Mouse (Mus musculus) midbrain, embryonic 16.5 days (tissue): ENCODE data around the gene Epb42. TPM values are rescaled to one million over a fixed set of nuclear protein-coding genes. Genes with fewer than 3 reads are reported as not detected.
"Not testable (repeated sequence)": the region's sequence is repeated elsewhere in the genome, so short reads cannot be mapped to it uniquely, and the experiment has no call there.

Experiments used
- ATAC-seq: fragments of 200-750 bp; cut with Nextera tagmentation; 2 replicates; pipeline ENCODE4 v1.8.0; 2017; ENCODE audit warnings: moderate TSS enrichment
- H3K27ac ChIP-seq: fragments of 300-500 bp; sonication (generic); 2 replicates; pipeline ENCODE4 v1.5.1; 2014; ENCODE audit warnings: mild to moderate bottlenecking, low read length, mixed read lengths
- H3K27me3 ChIP-seq: fragments of 300-500 bp; sonication (generic); 2 replicates; pipeline ENCODE4 v1.6.1; 2014; ENCODE audit warnings: low read depth, low read length, mixed read lengths; ENCODE audit not compliant: control insufficient read depth, insufficient read depth
- H3K36me3 ChIP-seq: fragments of 300-500 bp; sonication (generic); 2 replicates; pipeline ENCODE4 v1.6.1; 2014; ENCODE audit warnings: mild to moderate bottlenecking, low read length, moderate library complexity, mixed read lengths; ENCODE audit not compliant: control insufficient read depth, insufficient read depth
- H3K4me1 ChIP-seq: fragments of 300-500 bp; sonication (generic); 2 replicates; pipeline ENCODE4 v1.6.1; 2014; ENCODE audit warnings: mild to moderate bottlenecking, low read length, mixed read lengths; ENCODE audit not compliant: control insufficient read depth, insufficient read depth
- H3K4me2 ChIP-seq: fragments of 300-500 bp; sonication (generic); 2 replicates; pipeline ENCODE4 v1.6.1; 2014; ENCODE audit warnings: mild to moderate bottlenecking, low read length, mixed read lengths
- H3K4me3 ChIP-seq: fragments of 300-500 bp; sonication (generic); 2 replicates; pipeline ENCODE4 v1.5.1; 2014; ENCODE audit warnings: low read depth, mild to moderate bottlenecking, low read length, moderate library complexity, mixed read lengths
- H3K9ac ChIP-seq: fragments of 300-500 bp; sonication (generic); 2 replicates; pipeline ENCODE4 v1.6.1; 2014; ENCODE audit warnings: low read depth, low read length, mixed read lengths
- H3K9me3 ChIP-seq: fragments of 300-500 bp; sonication (generic); replicated peaks from 2 replicates; pipeline ENCODE4 v1.6.1; 2014; ENCODE audit warnings: mild to moderate bottlenecking, low read length, mixed read lengths; ENCODE audit not compliant: control insufficient read depth, poor library complexity, severe bottlenecking
- WGBS: fragments of 180-500 bp; shearing (Covaris S2); extraction: QIAGEN DNeasy Blood & Tissue Kit; methylation state at CpG from one replicate; pipeline ENCODE4 v1.1.7; 2014; 5-methylcytosine and 5-hydroxymethylcytosine counted together
- polyA plus RNA-seq: library from polyadenylated mRNA; unstranded; fragments of >200 nt; fragmentation: Nextera tagmentation; extraction: Ambion mirVana; gene quantifications from 2 replicates; pipeline ENCODE4 v1.2.1, GENCODE M21; 2015

Gene Epb42
- polyA plus RNA-seq, 1 experiment from 2014 or later = 0.25 TPM

DNA sequence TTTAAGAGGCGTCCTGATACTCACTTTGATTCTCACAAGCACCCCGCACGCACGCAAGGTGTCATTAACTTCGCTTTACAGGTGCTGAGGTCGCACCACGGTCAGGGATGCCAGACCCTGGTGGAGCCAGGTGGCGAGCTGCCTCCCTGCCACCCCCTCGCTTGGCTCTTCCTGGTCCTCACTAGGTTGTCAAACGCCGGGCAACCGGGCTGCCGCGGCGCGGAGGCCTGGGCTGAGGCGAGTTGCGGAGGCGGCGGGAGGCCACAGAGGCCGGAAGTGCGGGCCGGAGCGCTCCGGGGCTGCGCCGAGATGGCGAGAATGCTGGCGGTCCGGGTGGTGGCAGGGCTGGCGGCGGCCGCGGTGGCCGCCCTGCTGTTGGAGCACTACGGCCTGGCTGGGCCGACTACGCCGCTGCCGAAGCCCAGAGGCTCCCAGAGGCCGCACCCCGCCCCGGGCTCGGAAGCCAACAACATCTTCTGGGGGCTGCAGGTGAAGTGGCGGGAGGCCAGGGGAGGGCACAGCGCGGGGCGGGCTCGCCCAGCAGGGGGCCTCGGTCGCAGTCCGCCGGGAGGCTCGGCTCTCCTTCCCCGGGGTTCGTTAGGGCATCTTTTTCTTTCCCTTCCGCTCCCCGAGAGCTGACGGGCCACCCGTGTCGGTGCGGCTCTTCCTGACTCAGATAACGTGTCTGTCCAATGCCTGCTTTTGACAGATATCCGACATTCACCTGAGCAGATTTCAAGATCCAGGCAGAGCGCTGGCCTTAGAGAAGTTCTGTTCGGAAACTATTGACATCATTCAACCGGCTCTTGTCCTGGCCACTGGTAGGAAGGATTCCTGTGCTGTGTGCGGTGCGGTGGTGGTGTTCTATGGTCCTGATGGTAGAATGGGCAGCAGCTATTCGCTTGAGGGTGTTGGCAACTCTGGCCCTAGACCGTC is 59.6 kb downstream of the Epb42 start, which contains the start of gene Tmem62:
Gene Tmem62, plus strand, starts transcription at position 28 of the 936 bp plus-strand sequence.
- 0 out of 2 replicates have a peak, but pooled peaks cover 2% of the 10 kb centered on the region for H3K36me3 ChIP-seq
- H3K4me1 ChIP-seq = peaks cover 13% of the 10 kb centered on the region
- no peaks in the 10 kb centered on the region for H3K9me3 ChIP-seq
- H3K4me2 ChIP-seq = peak within 1 kb of the TSS; percentile 74
- H3K27ac ChIP-seq = peak within 1 kb of the TSS; percentile 90
- H3K4me3 ChIP-seq = peak within 1 kb of the TSS; percentile 63
- ATAC-seq = peak; percentile 81
- no peaks in the 10 kb centered on the region for H3K27me3 ChIP-seq
- under 1% methylated on average over 67 of the region's 71 CpGs for WGBS
- peak within 1 kb of the TSS; percentile 93 for H3K9ac ChIP-seq

DNA sequence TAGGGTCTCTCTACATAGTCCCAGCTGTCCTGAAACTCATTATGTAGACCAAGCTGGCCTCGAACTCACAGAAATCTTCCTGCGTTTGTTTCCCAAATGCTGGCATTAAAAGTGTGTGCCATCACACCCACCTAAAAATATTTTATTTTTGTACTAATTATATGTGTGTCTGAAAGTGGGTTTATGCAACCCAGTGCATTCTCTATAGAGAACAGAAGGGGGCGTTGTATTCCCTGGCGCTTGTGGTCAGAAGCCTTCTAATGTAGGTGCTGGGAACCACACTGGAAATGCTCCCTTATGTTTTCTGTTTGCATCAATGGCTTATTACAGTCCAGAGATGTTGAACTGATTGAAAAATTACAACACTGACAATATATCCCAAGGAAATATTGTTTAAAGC is 60.6 kb downstream of the Epb42 start:
- Histone ChIP-seq H3K4me3 (no peak overlapping the region; the same call in 1 of the 2 replicates), H3K9ac (no peak overlapping the region), H3K27me3 (no peaks in the 10 kb centered on the region), H3K27ac (no peak overlapping the region), H3K4me1 (peaks cover 13% of the 10 kb centered on the region), H3K9me3 (no peaks in the 10 kb centered on the region), H3K4me2 (peak overlapping the region; percentile 41), H3K36me3 (0 out of 2 replicates have a peak, but pooled peaks cover 2% of the 10 kb centered on the region)
- 57% methylated on average over 4 of the region's 4 CpGs for WGBS
- no peak for ATAC-seq

DNA sequence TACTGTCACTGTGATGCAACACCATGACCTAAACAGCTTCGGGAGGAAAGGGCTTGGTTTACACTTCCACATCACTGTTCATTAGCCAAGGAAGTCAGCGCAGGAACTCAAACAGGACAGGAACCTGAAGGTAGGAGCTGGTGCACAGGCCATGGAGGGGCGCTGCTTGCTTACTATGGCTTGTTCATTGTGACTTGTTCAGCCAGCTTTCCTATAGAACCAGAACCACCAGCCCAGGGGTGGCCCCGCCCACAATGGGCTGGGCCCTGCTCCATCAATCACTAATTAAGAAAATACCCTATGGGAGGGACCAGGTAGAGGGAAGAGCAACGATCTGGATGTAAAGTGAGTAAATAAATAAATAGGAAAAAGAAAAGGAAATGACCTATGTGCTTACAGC is 63.9 kb downstream of the Epb42 start:
- no peak for ATAC-seq
- Histone ChIP-seq H3K9me3 (no peaks in the 10 kb centered on the region), H3K27me3 (no peaks in the 10 kb centered on the region), H3K4me1 (peaks cover 23% of the 10 kb centered on the region), H3K4me2 (no peak overlapping the region), H3K4me3 (no peak overlapping the region), H3K9ac (no peak overlapping the region), H3K27ac (no peak overlapping the region), H3K36me3 (no peaks in the 10 kb centered on the region)
- 18% methylated on average over 5 of the region's 5 CpGs for WGBS

DNA sequence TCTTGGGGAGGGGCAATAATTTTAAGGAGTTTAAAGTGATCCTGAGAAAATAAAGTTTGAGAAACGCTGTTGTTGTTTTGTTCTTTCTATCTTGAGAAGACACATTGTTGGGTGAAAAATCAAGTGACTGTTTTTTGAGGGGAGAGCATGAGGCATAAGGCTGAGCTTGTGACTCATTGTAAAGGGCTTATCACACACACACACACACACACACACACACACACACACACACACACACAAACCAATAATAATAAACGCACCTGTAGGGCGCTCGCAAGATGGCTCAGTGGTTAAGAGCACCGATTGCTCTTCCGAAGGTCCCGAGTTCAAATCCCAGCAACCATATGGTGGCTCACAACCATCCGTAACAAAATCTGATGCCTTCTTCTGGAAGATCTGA is 64.6 kb downstream of the Epb42 start:
- not testable (repeated sequence) for H3K27me3 ChIP-seq, H3K4me3 ChIP-seq, H3K36me3 ChIP-seq, H3K9me3 ChIP-seq, H3K9ac ChIP-seq, H3K4me2 ChIP-seq, H3K27ac ChIP-seq, ATAC-seq
- peaks cover 24% of the 10 kb centered on the region for H3K4me1 ChIP-seq
- WGBS = 96% methylated on average over 8 of the region's 8 CpGs

DNA sequence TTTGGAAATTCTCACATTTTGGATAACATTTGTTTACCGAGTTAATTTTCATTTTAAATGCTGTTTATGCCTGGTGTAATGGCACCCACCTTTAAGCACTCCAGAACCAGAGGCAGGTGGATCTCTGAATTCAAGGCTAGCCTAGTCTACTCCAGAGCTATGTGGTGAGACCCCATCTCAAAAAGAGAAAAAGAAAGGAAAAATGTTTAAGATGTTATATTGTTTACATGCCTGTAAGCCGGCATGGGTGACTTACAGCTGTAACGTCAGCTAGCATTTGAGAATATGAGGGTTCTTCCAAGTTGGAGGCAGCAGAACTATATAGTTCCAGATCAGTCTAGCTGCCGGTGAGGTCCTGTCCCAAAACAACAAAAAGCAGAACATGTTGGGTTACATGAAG is 65.1 kb downstream of the Epb42 start:
- Histone ChIP-seq H3K4me3 (no peak overlapping the region), H3K27me3 (no peaks in the 10 kb centered on the region), H3K4me1 (peaks cover 25% of the 10 kb centered on the region), H3K36me3 (no peaks in the 10 kb centered on the region), H3K4me2 (no peak overlapping the region), H3K9ac (no peak overlapping the region), H3K9me3 (no peaks in the 10 kb centered on the region), H3K27ac (no peak overlapping the region)
- ATAC-seq = no peak
- WGBS = 91% methylated on average over 4 of the region's 4 CpGs

DNA sequence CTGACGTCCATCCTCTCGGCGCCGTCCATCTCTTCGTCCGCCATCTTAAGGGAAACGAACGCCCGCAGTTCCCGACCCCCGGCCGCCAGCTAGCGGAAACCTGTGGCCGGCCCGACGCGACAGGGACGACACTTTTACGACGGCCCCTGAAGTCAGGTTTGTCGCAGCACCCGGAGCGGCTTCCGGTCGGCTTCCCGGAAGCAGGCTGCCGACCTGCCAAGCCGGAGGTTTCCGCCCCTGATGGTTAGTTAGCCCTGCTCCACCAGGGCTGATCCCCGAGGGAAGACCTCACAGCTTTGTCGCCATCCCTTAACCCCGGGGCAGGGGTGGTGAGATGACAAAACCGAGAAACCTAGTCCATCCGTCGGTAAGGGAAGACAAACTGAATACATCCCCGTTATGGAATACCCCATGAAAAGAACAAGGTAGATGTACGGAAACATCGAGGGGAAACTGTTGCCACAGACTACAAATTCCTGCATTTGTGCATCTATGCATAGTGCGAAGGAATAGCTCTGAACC is 66.3 kb downstream of the Epb42 start, which contains the start of gene Ubr1:
Gene Ubr1, minus strand, starts transcription at position 157 of the 522 bp plus-strand sequence.
- WGBS = under 1% methylated on average over 39 of the region's 39 CpGs
- ATAC-seq = peak; percentile 94
- Histone ChIP-seq H3K9ac (peak within 1 kb of the TSS; percentile 76), H3K4me1 (peaks cover 22% of the 10 kb centered on the region), H3K4me3 (peak within 1 kb of the TSS; percentile 61), H3K4me2 (peak within 1 kb of the TSS; percentile 70), H3K27me3 (no peaks in the 10 kb centered on the region), H3K36me3 (no peaks in the 10 kb centered on the region), H3K9me3 (no peaks in the 10 kb centered on the region), H3K27ac (peak within 1 kb of the TSS; percentile 88)

DNA sequence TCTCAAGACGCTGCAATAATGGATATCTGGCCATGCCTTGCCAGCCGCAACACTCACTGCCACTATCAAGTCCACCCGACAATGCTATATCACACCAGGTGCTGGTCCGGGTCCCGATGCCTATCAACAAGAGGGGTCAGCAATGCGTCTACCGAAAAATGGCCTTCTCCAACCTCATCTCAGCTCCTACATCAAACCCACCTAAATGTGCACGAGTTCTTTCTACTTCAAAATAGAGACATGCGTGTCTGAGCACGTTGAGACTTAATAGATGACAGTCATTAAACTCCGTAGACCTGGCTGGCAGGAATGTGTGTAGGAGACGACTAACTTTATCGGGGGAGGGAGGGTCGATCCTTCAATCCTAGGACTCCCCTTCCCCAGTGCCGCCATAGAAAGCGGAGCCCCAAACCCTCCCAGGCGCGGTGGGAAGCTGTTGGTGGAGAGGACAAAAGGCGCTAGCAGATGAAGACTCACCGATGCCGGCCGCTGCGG is 66.8 kb downstream of the Epb42 start:
- WGBS = under 1% methylated on average over 19 of the region's 23 CpGs
- no peaks in the 10 kb centered on the region for H3K27me3 ChIP-seq
- H3K9ac ChIP-seq = peak overlapping the region; percentile 76
- H3K4me2 ChIP-seq = peak overlapping the region; percentile 70
- H3K4me3 ChIP-seq = peak overlapping the region; percentile 61
- H3K9me3 ChIP-seq = no peaks in the 10 kb centered on the region
- peak; percentile 84 for ATAC-seq
- H3K4me1 ChIP-seq = peaks cover 22% of the 10 kb centered on the region
- no peaks in the 10 kb centered on the region for H3K36me3 ChIP-seq
- H3K27ac ChIP-seq = peak overlapping the region; percentile 88
